Mouse (Mus musculus) midbrain, postnatal 0 days (tissue): ENCODE measurements around the gene Fam169a. TPM values are rescaled to one million over a fixed set of nuclear protein-coding genes. Genes with fewer than 3 reads are reported as not detected.
A peak's percentile ranks its signal among the peaks of the same experiment; 100 is the strongest.
"Not testable (repeated sequence)": the region's sequence is repeated elsewhere in the genome, so short reads cannot be mapped to it uniquely, and the experiment has no call there.

Experiments used
- ATAC-seq: fragments of 200-750 bp; cut with Nextera tagmentation; 2 replicates; pipeline ENCODE4 v1.8.0; 2017; ENCODE audit warnings: moderate number of reproducible peaks, mild to moderate bottlenecking, moderate TSS enrichment, moderate library complexity; ENCODE audit not compliant: low FRiP score
- DNase-seq: peaks from one replicate; pipeline ENCODE4 v3.0.0-alpha.2; 2015; ENCODE audit warnings: low spot score
- H3K27ac ChIP-seq: fragments of 300-500 bp; sonication (generic); 2 replicates; pipeline ENCODE4 v1.5.1; 2014; ENCODE audit warnings: low read depth, mild to moderate bottlenecking, low read length, mixed read lengths
- H3K27me3 ChIP-seq: fragments of 300-500 bp; sonication (generic); 2 replicates; pipeline ENCODE4 v1.6.1; 2014; ENCODE audit warnings: low read length, control low read depth, mixed read lengths; ENCODE audit not compliant: insufficient read depth
- H3K36me3 ChIP-seq: fragments of 300-500 bp; sonication (generic); 2 replicates; pipeline ENCODE4 v1.6.1; 2014; ENCODE audit warnings: low read length, control low read depth, mixed read lengths; ENCODE audit not compliant: insufficient read depth
- H3K4me1 ChIP-seq: fragments of 300-500 bp; sonication (generic); 2 replicates; pipeline ENCODE4 v1.6.1; 2014; ENCODE audit warnings: mild to moderate bottlenecking, control low read depth, antibody characterized with exemption, low read length, mixed read lengths; ENCODE audit not compliant: insufficient read depth
- H3K4me2 ChIP-seq: fragments of 300-500 bp; sonication (generic); 2 replicates; pipeline ENCODE4 v1.6.1; 2014; ENCODE audit warnings: low read depth, mild to moderate bottlenecking, low read length, mixed read lengths; ENCODE audit not compliant: poor library complexity, severe bottlenecking
- H3K4me3 ChIP-seq: fragments of 300-500 bp; sonication (generic); 2 replicates; pipeline ENCODE4 v1.5.1; 2014; ENCODE audit warnings: low read depth, mild to moderate bottlenecking, low read length, moderate library complexity
- H3K9ac ChIP-seq: fragments of 300-500 bp; sonication (generic); replicated peaks from 2 replicates; pipeline ENCODE4 v1.6.1; 2014; ENCODE audit warnings: mild to moderate bottlenecking, low read length, moderate library complexity, mixed read lengths; ENCODE audit not compliant: poor library complexity, severe bottlenecking
- H3K9me3 ChIP-seq: fragments of 300-500 bp; sonication (generic); 2 replicates; pipeline ENCODE4 v1.6.1; 2016; ENCODE audit warnings: low read length, control low read depth
- CTCF ChIP-seq: IDR thresholded peaks from 2 replicates; pipeline ENCODE4 v1.5.1; 2016; ENCODE audit warnings: antibody characterized with exemption, mild to moderate bottlenecking
- WGBS: fragments of 180-500 bp; shearing (Covaris S2); extraction: QIAGEN DNeasy Blood & Tissue Kit; methylation state at CpG from one replicate; pipeline ENCODE4 v1.1.7; 2014; 5-methylcytosine and 5-hydroxymethylcytosine counted together
- polyA plus RNA-seq: library from polyadenylated mRNA; unstranded; fragments of >200 nt; fragmentation: Nextera tagmentation; extraction: Ambion mirVana; gene quantifications from 2 replicates; pipeline ENCODE4 v1.2.1, GENCODE M21; 2015
- total RNA-seq: library from RNA; depleted of rRNA; stranded (reverse); fragments of >200 nt; gene quantifications from 2 replicates; pipeline ENCODE4 v1.2.3, GENCODE M21; 2014

Gene Fam169a
- total and polyA plus RNA-seq, 2 experiments from 2014 or later: 29.9 to 46.4 TPM

DNA sequence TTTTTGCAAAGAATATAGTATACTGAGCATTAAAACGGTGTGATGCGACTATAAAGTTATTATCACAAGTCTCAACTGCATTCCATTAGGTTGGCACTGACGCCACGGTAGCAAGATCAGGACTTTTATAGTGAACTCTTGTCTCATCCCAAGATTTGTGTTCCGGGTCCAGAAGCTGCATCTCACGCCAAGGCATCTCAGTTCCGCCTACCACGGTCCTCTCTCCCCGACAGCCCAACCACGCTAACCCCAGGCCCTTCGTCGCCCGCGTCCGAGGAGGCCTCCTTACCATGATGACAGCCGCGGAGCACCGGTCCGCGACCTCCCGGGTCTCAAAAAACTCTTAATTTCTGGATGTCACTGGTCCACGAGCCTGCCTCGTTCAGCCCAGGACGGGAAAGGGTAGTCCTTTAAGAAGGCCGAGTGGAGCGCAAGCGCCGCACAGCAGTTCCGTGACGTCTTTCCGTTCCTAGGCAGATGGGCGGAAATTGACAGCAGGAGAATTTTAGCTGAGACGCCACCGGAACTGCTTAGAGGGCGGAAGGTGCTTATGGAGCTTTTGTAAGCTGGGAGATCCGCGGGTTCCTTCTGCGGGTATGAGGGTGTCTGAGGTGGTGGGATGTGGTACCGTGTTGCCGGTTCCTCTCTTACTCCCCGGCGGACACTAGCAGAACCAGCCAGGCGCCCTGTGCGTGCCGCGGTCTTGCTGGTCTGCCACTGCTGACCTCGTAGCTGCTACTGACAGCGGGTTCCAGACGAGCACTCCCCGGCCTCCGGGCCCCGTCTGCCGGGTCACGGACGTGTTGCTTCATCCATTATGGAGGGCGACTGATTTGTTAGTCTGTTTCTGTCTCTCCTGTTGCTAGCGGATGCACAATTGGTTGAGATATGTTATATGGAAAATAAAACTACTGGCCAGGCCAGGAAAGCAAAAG is 70.6 kb downstream of the Fam169a start, which contains the start of the genes Gfm2 and Nsa2:
Gfm2 (plus strand) TSS at position 472 of the 935 bp plus-strand sequence.
Nsa2 (minus strand) TSS at position 472 of the 935 bp plus-strand sequence.
- Histone ChIP-seq H3K36me3 (peaks cover 7% of the 10 kb centered on the region; the same call in 1 of the 2 replicates), H3K9ac (peak within 1 kb of the TSS; percentile 64), H3K27me3 (no peaks in the 10 kb centered on the region), H3K9me3 (no peaks in the 10 kb centered on the region), H3K4me1 (no peaks in the 10 kb centered on the region), H3K4me3 (peak within 1 kb of the TSS; percentile 61), H3K4me2 (peak within 1 kb of the TSS; percentile 51), H3K27ac (peak within 1 kb of the TSS; percentile 79)
- no peak for TF ChIP-seq CTCF
- WGBS: under 1% methylated on average over 57 of the region's 57 CpGs
- ATAC-seq: peak; percentile 99
- DNase-seq: peak; percentile 98

DNA sequence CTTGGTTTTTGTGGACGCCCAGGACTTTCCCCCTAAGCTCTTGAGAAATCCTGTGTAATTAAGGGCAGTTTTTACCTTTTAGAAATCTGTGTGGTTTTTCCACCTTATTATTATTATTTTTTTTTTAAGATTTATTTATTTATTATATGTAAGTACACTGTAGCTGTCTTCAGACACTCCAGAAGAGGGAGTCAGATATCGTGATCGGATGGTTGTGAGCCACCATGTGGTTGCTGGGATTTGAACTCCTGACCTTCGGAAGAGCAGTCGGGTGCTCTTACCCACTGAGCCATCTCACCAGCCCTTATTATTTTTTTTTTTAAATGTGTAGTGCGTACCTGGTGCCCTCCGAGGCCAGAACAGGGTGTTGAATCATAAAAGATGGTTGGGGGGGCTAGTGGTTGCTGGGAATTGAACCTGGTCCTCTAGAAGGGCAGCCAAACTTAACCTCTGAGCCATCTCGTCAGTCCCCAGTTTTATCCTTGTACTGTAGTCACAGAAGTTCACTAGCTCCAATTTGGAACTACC is 71.4 kb downstream of the Fam169a start:
- Histone ChIP-seq H3K27ac (peak overlapping the region; percentile 79), H3K4me3 (peak overlapping the region; percentile 61), H3K9ac (peak overlapping the region; percentile 64), H3K4me2 (peak overlapping the region; percentile 51)
- DNase-seq, H3K4me1 ChIP-seq, H3K36me3 ChIP-seq, H3K9me3 ChIP-seq, H3K27me3 ChIP-seq: not testable (repeated sequence)
- 34% methylated on average over 8 of the region's 8 CpGs for WGBS
- peak; percentile 29; the same call in 1 of the 2 replicates for ATAC-seq

DNA sequence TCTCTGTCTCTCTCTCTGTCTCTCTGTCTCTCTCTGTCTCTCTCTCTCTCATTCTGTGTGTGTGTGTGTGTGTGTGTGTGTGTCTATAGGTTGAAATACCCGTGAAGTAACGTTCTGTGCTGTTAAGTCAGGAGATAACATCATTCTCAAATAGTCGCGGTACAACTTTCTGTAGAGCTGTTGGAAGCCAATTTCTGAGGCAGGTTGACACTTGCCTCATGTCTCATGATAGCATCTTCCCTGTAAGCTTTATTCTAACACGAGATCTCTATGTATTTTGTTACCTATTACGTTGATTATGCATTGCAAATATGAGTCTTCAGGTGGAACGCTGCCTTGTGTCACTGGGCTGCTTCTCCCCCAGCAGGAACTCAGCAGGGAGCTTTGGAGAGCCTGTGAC is 75.2 kb downstream of the Fam169a start:
- Histone ChIP-seq H3K4me1 (no peaks in the 10 kb centered on the region), H3K9ac (no peak overlapping the region), H3K4me2 (no peak overlapping the region), H3K27ac (no peak overlapping the region), H3K9me3 (no peaks in the 10 kb centered on the region), H3K36me3 (peaks cover 16% of the 10 kb centered on the region), H3K4me3 (no peak overlapping the region), H3K27me3 (no peaks in the 10 kb centered on the region)
- DNase-seq: no peak
- ATAC-seq: no peak
- WGBS: 87% methylated on average over 7 of the region's 7 CpGs
- no peak for TF ChIP-seq CTCF

DNA sequence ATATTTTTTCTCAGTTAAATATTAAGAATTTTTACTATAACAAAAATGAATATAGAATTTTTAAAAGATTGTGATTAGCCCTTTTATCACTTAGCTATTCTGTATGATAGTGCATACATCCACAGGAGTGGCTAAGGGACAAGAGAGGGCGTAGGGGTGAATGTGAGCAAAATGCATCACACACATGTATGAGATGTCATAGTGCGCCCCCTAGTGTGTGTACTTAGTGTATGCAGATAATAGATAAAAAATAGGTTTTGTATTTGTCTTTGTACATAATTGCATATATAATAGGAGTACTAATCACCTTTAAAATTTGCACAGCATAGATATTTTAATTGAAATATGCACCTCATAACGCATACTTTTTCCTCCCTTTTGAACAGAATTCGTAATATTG is 78.7 kb downstream of the Fam169a start:
- Histone ChIP-seq H3K4me2 (no peak overlapping the region), H3K9me3 (no peaks in the 10 kb centered on the region), H3K27me3 (no peaks in the 10 kb centered on the region), H3K4me3 (no peak overlapping the region), H3K9ac (no peak overlapping the region), H3K36me3 (peaks cover 36% of the 10 kb centered on the region), H3K4me1 (no peaks in the 10 kb centered on the region), H3K27ac (no peak overlapping the region)
- TF ChIP-seq CTCF: peak; percentile 80
- DNase-seq: peak; percentile 79
- no peak for ATAC-seq
- WGBS: 58% methylated on average over 4 of the region's 4 CpGs

DNA sequence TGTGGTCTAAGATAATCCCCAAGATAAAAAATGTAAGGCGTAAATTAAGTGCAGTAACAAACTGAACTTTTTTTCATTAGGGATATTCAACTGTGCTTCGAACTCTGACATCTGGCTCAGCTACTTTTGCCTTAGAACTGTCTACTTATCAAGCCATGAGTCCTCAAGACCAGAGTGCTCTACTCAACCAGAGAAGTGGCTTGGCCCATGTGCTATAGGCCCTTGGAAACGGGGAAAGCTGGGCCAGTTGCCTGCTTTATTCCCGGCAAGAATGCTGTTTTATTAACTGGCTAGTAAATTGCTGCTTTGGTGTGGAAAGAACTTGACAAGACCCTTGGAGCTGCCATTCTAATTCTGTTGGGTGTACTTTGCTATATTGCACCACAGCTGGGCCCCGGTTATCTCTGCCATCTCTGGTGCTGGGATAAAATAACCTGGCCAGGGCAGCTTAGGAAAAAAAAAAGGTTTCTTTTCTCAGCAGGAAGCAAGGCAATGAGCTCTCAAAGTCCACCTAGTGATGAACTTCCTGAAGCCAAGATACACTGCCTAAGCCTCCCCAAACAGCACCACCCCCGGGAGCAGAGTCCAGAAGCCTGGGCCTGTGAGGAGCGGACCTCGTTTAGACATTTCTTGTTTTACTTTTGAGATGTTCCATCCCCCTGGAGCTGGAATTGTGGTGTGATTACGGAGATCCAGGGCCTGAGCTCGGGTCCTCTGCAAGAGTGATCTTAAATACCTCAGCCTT is 108.6 kb downstream of the Fam169a start:
- H3K36me3 ChIP-seq: peaks cover 39% of the 10 kb centered on the region
- DNase-seq (no peak), ATAC-seq (no peak)
- H3K4me1 ChIP-seq: no peaks in the 10 kb centered on the region
- TF ChIP-seq CTCF: no peak
- H3K4me2 ChIP-seq: no peak overlapping the region
- no peaks in the 10 kb centered on the region for H3K9me3 ChIP-seq
- H3K9ac ChIP-seq: no peak overlapping the region
- no peak overlapping the region for H3K27ac ChIP-seq
- 87% methylated on average over 10 of the region's 10 CpGs for WGBS
- H3K4me3 ChIP-seq: no peak overlapping the region
- no peaks in the 10 kb centered on the region for H3K27me3 ChIP-seq
